Mouse (Mus musculus): Measurements from ENCODE around the gene Ttyh2.

Gene Ttyh2

DNA sequence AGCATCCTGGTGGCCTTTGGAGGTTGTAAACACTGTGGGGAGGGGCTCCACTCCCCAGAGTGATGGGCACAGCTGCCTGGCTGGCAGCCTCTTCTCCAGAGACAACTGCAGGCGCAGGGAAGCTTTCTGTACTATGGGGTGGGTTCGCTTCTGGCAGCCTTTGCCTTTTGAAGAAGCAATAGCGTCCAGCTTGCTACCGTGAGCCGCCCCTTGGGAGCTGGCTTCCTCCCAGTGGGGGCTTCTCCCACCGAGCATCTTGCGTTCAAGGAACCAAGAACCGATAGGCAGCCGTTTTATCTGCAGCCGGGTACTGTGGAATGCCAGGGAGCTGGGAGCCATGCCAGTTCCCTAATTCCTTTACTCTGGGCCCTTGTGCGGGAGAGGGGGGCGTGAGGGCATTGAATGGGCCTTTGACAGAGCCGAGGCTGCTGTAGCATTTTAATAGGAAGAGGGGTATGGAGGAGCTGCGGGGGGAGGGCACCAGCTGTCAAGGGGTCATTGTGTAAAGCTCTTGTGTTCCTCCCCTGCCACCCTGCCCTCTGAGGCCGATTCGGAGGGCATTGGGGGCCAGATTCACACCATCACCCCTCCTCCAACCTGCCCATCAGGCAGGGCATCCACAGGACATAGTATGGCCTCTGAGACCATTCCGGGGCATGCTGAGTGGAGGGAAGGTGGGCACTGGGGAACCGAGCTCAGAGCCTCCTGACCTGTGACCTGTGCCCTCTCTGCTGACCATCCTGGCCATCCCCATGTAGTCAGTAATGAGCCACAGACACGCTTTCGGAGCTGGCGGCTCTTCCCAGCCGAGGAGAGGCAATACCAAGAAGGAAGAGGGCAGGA, 29.1 kb downstream of the Ttyh2 start:
- no peak for DNase-seq (ENCODE audit: extremely low spot score, low read depth, low spot score)

DNA sequence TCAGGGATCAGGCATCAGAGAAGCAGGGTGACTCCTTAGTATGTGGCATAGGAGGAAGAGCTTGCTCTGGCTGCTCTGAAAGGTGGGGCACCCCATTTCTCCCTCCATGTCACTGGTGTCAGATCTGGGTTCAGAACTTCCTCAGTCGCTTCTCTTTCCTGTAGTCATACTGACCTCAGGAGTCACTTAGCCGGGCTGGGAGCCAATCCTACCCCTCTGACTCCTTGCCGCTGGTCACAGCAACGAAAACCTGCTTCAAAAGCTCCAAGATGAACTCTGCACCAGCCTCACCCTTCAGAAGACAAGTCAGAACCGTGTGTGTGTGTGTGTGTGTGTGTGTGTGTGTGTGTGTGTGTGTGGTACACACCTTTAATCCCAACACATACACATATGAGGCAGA, 31.1 kb downstream of the Ttyh2 start:
- no peak for DNase-seq (ENCODE audit: extremely low spot score, low read depth, low spot score)

DNA sequence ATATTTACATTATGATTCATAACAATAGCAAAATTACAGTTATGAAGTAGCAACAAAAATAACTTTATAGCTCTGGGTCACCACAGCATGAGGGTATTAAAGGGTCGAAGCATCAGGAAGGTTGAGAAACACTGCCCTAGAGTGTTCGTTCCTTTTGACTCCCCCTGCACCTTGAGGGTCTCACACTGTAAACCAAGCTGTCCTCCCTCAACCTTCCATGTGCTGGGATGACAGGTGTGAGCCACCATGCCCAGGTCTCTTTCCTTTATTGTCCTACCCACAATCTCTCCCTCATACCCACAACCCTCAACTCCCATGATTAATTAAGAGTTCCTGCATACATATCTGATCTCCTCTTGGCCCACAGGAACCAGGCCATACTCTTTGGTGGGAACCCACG, 36.2 kb downstream of the Ttyh2 start:
- DNase-seq (ENCODE audit: extremely low spot score, low read depth, low spot score) = no peak

DNA sequence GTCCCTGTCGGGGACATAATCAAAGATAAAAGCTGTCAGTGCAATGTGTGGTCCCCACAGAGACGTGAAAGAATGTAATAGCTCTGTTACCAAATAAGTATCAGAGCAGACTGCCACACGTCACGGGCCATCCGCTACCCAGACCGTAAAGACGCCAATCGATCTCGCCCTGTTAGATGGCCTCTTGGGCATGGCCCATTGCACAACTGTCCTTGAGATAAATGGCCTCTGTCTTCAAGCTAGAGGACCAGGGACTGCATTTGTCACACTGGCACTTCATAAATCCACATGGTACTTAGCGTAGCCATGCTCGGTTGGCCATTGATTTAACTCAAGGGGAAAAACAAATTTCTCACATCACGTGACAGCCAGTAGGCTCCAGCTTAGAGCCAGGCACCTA, 36.6 kb downstream of the Ttyh2 start:
- DNase-seq (ENCODE audit: extremely low spot score, low read depth, low spot score) = no peak

DNA sequence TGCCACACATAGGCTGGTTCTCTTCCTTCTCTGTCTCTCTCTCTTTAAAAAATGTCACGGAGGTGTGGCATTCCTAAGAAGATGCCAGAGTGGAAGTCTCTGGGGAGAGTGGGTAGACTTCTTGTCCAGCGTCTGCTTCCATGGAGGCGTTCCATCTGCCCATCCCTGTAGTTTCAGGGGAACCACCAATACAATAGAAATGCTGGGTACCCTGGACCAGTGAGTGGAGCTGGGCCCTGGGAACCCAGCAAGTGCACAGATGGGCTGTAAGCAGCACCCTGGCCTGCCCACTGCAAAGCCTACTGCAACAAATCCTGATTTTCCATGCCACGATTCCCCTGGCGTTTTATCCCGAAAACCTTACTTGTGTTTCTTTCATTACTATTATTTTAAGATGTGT, 39.3 kb downstream of the Ttyh2 start:
- DNase-seq (ENCODE audit: extremely low spot score, low read depth, low spot score) = no peak

DNA sequence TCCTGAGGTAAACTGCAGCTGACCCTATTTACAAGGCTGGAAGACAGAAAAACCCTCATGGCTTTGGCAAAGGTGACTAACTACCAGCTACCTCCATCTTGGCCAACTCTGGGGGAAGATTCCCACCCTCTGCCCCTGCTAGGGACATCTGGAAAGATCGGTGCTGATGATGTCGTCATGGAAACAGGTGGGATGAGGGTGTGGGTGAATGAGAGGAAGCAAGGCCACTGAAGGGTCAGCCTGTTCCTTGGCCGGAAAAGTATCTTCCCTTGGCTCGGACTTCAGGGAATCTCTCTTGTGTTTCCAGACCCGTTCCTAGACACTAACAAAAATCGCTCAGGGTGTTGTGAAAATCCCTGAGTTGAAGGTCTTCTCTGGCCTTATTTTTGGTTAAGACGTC, 40.3 kb downstream of the Ttyh2 start:
- DNase-seq (ENCODE audit: extremely low spot score, low read depth, low spot score) = no peak

DNA sequence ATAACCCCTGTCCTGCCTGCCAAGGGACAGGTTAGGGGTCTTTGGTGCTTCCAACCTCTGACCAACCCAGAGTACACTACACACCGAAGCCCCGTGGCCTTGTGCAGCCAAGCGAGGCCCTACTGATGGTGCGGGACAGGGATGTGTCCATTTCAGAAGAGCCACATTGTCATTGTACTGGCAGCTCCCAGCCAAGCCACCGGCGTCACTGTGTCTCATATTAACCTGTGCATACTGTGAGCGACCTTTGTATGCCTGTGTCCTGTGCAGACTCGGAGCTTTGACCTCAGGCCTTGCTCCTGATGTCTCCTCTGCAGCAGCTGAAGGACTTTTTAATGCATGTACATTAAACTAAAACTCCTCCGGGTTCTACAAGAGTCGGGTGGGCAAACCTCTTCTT, 45.3 kb downstream of the Ttyh2 start:
- DNase-seq (ENCODE audit: extremely low spot score, low read depth, low spot score) = no peak

DNA sequence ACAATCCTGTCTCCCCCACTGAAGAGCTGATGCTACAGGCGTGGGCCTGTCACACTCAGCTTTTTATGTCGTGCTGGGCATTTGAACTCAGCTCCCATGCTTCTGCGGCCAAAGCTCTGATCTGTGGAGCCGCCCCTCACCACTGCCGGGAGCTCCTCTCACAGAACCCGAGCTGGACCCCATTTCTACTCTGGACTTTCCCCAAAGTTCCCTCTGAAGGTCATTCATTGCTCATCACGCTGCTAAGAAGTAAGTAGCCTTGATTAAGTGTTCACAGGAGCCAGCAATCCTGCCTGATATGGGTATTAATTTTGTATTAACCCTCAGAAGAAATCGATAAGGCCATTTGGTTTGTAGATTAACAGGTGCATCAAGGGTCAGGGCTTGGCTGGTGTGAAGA, 47.2 kb downstream of the Ttyh2 start:
- DNase-seq (ENCODE audit: extremely low spot score, low read depth, low spot score) = no peak

DNA sequence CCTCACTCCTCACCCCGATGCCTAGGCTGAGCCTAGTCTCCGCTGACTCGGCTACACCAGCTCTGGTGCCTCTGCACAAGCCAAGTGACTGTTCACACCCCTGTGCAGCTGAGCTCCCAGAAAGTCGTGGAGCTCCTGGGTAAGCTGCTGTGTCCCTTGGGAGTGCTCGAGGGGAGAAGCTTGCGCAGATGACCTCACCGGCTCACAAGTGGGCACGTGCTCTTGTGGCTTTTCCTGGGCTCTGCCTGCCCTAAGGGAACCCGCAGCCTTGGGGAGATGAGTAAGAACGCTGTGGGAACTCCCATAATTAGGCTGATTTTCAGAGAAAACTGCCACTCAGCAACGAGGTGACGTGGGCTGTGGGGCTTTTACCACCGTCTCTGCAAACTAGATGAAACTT, 47.8 kb downstream of the Ttyh2 start:
- DNase-seq (ENCODE audit: extremely low spot score, low read depth, low spot score) = no peak

DNA sequence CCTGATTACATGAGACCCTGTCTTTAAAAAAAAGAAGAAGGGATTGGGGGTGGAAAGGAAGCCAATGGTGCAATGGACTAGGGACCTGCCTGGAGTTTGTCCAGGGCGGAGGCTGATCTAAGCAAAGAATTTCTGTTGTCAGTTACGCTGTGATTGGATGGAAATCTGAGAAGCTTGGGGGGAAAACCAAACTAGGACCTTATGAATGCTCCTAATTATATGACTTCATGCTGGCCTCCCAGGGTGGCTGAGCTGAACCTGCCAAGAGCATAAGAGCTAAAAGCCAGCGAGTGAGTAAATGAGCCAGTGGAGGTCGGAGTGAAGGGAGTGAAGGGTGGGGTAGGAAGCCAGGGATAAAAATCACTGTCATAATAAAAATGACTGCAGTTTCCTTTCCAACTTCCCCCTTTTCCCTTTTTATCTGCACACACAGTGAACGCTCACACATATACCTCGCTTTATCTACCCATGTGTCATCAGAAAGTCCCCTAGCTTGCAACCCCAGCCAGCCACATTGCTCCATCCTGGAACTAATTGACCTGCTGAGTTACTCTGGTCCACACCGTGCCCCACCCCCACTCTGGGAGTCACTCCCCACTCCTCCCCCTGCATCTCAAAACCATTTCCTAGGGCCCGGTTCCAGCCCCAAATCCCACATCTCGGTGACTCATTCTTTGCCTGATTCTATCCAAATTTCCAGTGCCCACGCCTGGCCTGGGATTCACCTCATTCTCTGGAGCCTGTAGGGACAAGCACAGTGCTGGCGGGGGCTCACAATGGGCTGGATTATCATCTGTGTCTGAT, 49.8 kb downstream of the Ttyh2 start:
- DNase-seq (ENCODE audit: extremely low spot score, low read depth, low spot score) = no peak

DNA sequence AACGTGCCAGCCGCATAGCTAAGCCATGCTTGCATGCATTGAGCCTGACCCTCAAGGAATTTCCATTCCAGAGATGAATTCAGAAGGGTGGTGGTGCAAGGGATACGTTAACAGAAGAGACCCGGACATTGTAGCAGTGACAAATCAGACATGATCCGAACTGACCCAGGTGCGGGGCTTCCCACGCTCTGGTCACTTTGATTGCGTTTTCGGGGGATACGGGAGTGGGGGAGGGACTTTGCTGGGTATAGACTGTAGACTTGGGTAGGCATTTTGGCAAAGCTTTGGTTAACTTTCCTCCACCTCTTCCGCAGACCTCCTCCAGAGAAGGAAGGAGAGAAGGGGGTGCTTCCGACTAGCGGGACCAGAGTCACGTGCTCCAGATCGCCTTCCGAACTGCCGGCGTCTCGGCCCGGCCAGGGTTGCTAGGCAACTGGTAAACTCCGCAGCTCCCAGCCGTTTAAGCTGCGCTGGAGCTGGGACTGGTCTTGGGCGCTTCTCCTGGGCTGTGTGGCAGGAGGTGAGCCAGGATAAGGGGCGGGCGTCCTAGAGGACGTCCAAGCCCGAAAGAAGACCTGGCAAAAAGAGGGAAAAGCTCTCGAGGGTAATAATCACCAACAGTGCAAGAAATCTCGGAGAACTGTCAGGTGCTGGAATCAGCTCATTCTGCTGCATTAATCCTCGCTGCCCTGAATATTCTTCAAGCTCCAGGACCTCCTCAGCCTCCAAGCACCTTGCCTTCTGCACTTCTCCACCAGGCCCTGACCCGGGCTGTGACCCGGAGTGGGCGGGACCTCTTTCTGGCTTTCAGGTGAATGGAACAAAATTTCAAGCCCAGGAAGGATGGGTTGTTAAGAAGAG, 52.0 kb downstream of the Ttyh2 start, which contains the start of gene Dnaic2:
TSS of gene Dnaic2 (plus strand) at position 444 of the 861 bp plus-strand sequence.
- no peak for DNase-seq (ENCODE audit: extremely low spot score, low read depth, low spot score)

DNA sequence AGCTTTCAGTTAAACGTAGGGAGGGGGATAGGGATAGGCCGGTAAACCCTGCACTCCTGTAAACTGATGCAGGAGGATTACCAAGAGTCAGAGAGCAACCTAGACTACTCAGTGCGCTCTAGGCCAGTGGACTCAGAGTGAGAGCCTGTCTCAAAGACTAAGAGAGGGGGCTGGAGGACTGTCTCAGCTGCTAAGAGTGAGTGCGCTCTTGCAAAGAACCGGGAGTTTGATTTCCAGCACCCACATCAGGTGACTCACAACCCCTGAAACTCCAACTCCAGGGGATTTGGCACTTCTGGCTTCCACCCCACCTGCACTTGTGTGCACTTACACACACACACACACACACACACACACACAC, 52.6 kb downstream of the Ttyh2 start:
- no peak for DNase-seq (ENCODE audit: extremely low spot score, low read depth, low spot score)

DNA sequence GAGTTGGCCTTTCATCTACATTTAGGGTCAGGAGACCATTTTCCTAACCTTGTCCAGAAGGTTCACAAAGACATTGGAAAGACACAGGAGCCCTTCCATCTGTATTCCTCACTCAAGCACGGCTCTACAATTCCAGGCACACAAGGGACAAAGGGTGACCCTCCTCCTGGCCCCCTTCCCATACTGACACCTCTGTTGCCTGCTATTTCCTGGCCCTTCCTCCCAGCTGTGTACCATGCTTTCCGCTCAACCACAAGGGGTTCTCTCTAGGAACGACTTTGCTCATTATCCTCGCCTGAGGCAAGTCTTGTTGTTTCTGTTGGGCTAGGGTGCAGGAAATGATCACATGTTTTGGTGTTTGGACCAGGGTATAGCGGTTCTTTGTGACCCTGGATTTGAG, 53.1 kb downstream of the Ttyh2 start:
- DNase-seq (ENCODE audit: extremely low spot score, low read depth, low spot score) = no peak

DNA sequence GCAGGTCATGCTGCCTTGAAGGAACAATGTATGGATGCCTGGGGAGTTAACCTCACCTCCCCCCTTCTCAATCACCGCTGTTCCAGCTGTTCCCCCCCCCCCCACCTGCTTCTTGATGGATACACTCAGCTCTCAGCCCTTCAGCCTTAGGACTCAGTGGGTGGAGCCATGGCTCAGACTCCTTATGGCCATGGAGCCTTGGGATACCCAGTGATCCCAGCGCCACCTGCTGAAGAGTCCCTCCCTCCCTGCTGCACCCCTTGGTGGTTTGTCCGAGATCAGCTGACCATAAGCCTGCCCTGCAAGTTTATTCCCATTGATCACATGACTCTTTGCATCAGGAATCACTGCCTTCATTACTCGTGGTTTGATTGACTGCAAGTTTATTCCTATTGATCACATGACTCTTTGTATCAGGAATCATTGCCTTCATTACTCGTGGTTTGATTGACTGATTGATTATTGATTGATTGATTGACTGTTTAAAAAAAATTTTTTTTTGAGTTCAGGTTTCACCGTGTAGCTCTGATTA, 54.7 kb downstream of the Ttyh2 start:
- no peak for DNase-seq (ENCODE audit: extremely low spot score, low read depth, low spot score)

DNA sequence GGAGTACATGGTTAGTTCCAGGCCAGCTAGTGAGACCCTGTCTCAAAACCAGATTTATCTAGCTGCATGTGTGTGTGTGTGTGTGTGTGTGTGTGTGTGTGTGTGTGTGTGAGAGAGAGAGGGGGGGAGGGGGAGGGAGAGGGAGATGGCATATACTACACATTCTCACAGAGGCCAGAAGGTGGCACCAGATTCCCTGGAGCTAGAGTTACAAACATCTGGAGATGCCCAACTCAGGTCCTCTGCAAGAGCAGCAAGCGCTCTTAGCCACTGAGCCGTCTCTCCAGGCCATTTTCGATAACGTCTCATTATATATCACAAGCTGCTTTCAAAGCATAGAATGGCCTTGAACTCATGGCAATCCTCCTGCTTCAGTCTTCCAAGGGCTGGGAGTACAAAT, 56.5 kb downstream of the Ttyh2 start:
- no peak for DNase-seq (ENCODE audit: extremely low spot score, low read depth, low spot score)

DNA sequence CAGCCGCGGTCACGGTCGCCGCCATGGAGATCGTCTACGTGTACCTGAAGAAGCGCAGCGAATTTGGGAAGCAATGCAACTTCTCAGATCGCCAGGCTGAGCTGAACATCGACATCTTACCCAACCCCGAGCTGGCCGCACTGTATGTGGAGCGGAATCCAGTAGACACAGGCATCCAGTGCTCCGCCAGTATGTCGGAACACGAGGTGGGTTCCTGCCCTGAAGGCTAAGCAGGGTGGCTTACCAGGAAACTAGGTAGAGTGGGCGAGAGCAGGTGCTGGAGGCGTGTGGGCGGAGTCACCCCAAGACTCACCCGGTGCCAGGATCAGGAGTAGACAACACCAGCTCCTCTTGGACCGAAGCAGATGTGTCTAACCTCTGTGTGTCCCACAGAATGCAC, 57.7 kb downstream of the Ttyh2 start:
- DNase-seq (ENCODE audit: extremely low spot score, low read depth, low spot score) = no peak

DNA sequence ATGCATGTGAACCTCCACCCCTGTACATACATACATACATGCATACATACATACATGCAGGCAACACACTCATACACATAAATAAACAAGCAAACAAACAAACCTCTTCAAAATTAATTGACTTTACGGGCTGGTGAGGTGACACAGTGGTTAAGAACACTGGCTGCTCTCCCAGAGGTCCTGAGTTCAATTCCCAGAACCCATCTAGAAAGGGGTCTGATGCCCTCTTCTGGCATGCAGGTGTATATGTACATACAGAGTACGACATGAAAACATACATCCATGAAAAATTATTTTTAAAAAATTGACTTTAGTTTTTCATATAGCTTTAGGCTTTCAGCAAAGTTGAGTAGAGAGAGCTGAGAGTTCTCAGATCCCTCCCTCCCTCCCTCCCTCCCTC, 60.9 kb downstream of the Ttyh2 start:
- DNase-seq (ENCODE audit: extremely low spot score, low read depth, low spot score) = no peak

DNA sequence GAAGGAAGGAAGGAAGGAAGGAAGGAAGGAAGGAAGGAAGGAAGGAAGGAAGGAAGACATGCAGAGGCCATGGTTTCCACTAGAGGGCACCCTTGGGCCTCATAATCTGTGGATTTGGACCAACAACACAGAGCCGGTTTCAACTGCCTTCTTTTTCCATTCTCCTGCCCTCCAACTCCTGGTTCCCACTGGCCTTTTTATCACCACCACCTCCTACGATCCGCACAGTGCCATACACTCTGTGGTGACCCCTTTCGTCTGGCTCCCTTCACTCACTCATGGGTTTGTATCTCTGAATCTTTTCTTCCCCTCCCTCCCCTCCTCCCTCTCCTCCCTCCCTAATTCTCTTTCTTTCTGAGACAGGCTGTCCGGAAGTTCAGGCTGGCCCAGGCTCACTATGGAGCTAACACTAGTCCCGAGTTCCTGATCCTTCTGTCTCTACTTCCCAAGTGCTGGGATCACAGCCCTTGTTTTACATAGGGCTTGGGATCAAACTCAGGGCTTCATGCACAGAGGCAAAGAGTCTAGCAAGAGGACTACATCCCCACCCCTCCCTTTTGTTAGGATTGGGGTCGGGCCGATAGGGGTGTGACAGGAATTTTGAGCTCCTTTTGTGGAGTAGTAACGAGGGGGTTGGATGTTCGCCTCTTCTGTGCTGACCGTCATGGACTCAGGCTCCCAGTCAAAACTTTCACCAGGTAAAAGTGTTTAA, 61.8 kb downstream of the Ttyh2 start:
- DNase-seq (ENCODE audit: extremely low spot score, low read depth, low spot score) = no peak

DNA sequence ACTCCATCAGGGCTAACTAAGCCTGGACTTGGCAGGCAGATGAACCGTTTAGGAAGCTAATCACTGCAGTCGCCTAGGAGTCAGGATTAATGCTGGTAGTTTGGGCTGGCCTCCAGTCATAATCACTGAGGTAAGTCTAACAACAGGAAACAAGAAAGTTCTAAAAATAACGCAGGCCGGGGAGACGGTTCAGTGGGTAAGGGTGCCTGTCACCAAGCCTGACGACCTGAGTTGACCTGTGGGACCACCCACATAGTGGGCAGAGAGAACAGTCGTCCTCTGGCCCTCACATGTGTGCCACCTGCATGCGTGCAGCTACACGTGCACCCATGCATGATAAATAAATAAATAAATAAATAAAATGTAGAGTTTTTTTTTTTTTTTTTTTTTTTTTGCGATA, 65.4 kb downstream of the Ttyh2 start:
- no peak for DNase-seq (ENCODE audit: extremely low spot score, low read depth, low spot score)

DNA sequence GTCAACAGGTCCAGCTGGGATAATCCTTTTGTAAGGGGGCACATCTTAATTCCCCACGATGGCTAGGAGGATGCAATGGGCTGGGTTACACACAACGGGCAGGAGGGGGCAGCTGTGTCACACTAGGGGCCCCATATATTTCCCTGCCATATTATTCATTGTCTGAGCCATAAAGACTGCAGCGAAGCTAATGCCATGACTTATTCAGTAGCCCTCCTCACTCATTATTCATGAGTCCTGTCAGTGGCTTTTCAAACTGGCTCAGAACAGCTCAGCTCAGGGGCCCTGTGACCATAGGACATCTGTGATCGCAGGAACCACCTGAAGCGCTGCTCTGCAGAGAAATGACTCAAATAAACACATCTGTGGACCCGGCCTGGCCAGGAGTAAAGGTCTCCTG, 66.2 kb downstream of the Ttyh2 start:
- DNase-seq (ENCODE audit: extremely low spot score, low read depth, low spot score) = no peak

DNA sequence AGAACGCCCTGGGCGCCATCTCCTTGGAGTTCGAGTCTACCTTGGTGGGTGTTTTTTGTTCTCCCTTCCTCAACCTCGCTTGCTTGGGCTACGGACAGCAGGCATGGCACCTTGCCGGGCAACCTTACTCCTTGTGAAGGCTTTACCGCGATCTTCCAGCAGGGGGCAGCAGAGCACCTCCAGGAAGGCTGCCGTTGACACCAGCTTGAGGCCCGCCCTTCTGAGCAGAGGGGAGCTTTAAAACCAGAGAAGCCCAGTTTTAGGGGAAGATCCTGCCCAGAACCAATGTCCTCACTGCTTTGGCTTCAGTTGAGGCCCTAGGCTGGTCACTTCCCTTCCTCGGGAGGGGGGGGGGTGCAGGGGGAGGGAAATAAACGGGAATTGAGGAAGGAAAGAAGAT, 69.9 kb downstream of the Ttyh2 start:
- DNase-seq (ENCODE audit: extremely low spot score, low read depth, low spot score) = no peak

Measured in hindlimb bud, embryonic 11.5 days (tissue).